Mouse (Mus musculus): ENCODE measurements at regions not wholly inside any gene's neighbourhood (a gene's known extent, or its start where the extent isn't known, plus 50 kb on each side); places are given as distances from the start of the nearest gene placed in this dataset.

- Histone ChIP-seq H3K36me3 (no peaks in the 10 kb centered on the region), H3K9me3 (replicated peaks) (no peaks in the 10 kb centered on the region), H3K4me3 (no peak overlapping the region), H3K9ac (no peak overlapping the region), H3K4me2 (replicated peaks) (no peak overlapping the region), H3K4me1 (0 out of 2 replicates have a peak, but pooled peaks cover 3% of the 10 kb centered on the region), H3K27me3 (no peaks in the 10 kb centered on the region), H3K27ac (no peak overlapping the region)
- no peak for ATAC-seq (ENCODE audit: low FRiP score)
- 91% methylated on average over 2 of the region's 2 CpGs for WGBS
Observed at GRCm38 (mm10) chr1:20680553-20680952, 50.2 kb upstream of the Il17a start.

MicroRNA genes in the stretch of these regions (microRNA counts, 519-probe panel; counts per million panel counts)
- microRNA mmu-miR-206 = 3,676 counts per million, percentile 77 among the panel's probes with 10 or more counts

Small RNA genes in the stretch of these regions (microRNA-seq; reads per million reads assigned to microRNA genes)
- 620 reads per million, percentile 69 among the genes with 10 or more reads in this experiment for gene Mir206
